Mouse (Mus musculus): ENCODE measurements around the gene Csdc2. TPM values are rescaled to one million over a fixed set of nuclear protein-coding genes. Genes with fewer than 3 reads are reported as not detected.
A peak's percentile ranks its signal among the peaks of the same experiment; 100 is the strongest.

Gene Csdc2
- polyA plus RNA-seq, 1 experiment from 2014 or later = 18.0 TPM

GRCm38 (mm10) chr15:81943176-81943749, 6.7 kb downstream of the Csdc2 start:
- H3K4me1 ChIP-seq (ENCODE audit: control insufficient read depth, insufficient read depth, low read length) = peaks cover 12% of the 10 kb centered on the region
- DNase-seq (ENCODE audit: low spot score, missing footprints) = peak; percentile 94
- WGBS = 4% methylated on average over 9 of the region's 9 CpGs
- peak overlapping the region; percentile 49 for H3K27ac ChIP-seq (ENCODE audit: low read depth, low read length)
- H3K27me3 ChIP-seq (ENCODE audit: control insufficient read depth, insufficient read depth, low read length) = no peaks in the 10 kb centered on the region
- ATAC-seq (ENCODE audit: low FRiP score) = peak; percentile 90
- H3K36me3 ChIP-seq (ENCODE audit: control insufficient read depth, insufficient read depth, low read length) = no peaks in the 10 kb centered on the region; the same call in 1 of the 2 replicates
- H3K9me3 ChIP-seq (ENCODE audit: control insufficient read depth, low read length) = no peaks in the 10 kb centered on the region
- H3K4me2 ChIP-seq = no peak overlapping the region
- peak overlapping the region; percentile 17; the same call in 1 of the 2 replicates for H3K9ac ChIP-seq (ENCODE audit: low read length)
- H3K4me3 ChIP-seq (ENCODE audit: low read depth, low read length) = no peak overlapping the region

GRCm38 (mm10) chr15:81949076-81949475, 12.5 kb downstream of the Csdc2 start:
- Histone ChIP-seq H3K9ac (ENCODE audit: low read length) (no peak overlapping the region), H3K36me3 (ENCODE audit: control insufficient read depth, insufficient read depth, low read length) (no peaks in the 10 kb centered on the region; the same call in 1 of the 2 replicates), H3K4me1 (ENCODE audit: control insufficient read depth, insufficient read depth, low read length) (no peaks in the 10 kb centered on the region), H3K9me3 (ENCODE audit: control insufficient read depth, low read length) (no peaks in the 10 kb centered on the region), H3K27me3 (ENCODE audit: control insufficient read depth, insufficient read depth, low read length) (no peaks in the 10 kb centered on the region), H3K27ac (ENCODE audit: low read depth, low read length) (no peak overlapping the region), H3K4me2 (no peak overlapping the region), H3K4me3 (ENCODE audit: low read depth, low read length) (no peak overlapping the region)
- ATAC-seq (ENCODE audit: low FRiP score) (no peak), DNase-seq (ENCODE audit: low spot score, missing footprints) (no peak)
- 85% methylated on average over 10 of the region's 10 CpGs for WGBS

GRCm38 (mm10) chr15:81949476-81950131, 13.0 kb downstream of the Csdc2 start:
- DNase-seq (ENCODE audit: low spot score, missing footprints) = peak; percentile 80
- ATAC-seq (ENCODE audit: low FRiP score) = no peak
- no peak overlapping the region for H3K27ac ChIP-seq (ENCODE audit: low read depth, low read length)
- WGBS = 78% methylated on average over 11 of the region's 11 CpGs
- H3K9ac ChIP-seq (ENCODE audit: low read length) = no peak overlapping the region
- H3K4me2 ChIP-seq = no peak overlapping the region
- H3K36me3 ChIP-seq (ENCODE audit: control insufficient read depth, insufficient read depth, low read length) = no peaks in the 10 kb centered on the region; the same call in 1 of the 2 replicates
- H3K4me1 ChIP-seq (ENCODE audit: control insufficient read depth, insufficient read depth, low read length) = no peaks in the 10 kb centered on the region
- H3K4me3 ChIP-seq (ENCODE audit: low read depth, low read length) = no peak overlapping the region
- H3K9me3 ChIP-seq (ENCODE audit: control insufficient read depth, low read length) = no peaks in the 10 kb centered on the region
- H3K27me3 ChIP-seq (ENCODE audit: control insufficient read depth, insufficient read depth, low read length) = no peaks in the 10 kb centered on the region

- Histone ChIP-seq H3K4me1 (ENCODE audit: control insufficient read depth, insufficient read depth, low read length) (no peaks in the 10 kb centered on the region), H3K4me2 (no peak overlapping the region), H3K4me3 (ENCODE audit: low read depth, low read length) (no peak overlapping the region), H3K9ac (ENCODE audit: low read length) (no peak overlapping the region), H3K36me3 (ENCODE audit: control insufficient read depth, insufficient read depth, low read length) (peaks cover 3% of the 10 kb centered on the region; the same call in 1 of the 2 replicates), H3K27me3 (ENCODE audit: control insufficient read depth, insufficient read depth, low read length) (no peaks in the 10 kb centered on the region), H3K9me3 (ENCODE audit: control insufficient read depth, low read length) (no peaks in the 10 kb centered on the region), H3K27ac (ENCODE audit: low read depth, low read length) (no peak overlapping the region)
- ATAC-seq (ENCODE audit: low FRiP score) (no peak), DNase-seq (ENCODE audit: low spot score, missing footprints) (peak; percentile 31)
- WGBS = 89% methylated on average over 5 of the region's 5 CpGs
These were observed 14.2 kb downstream of the Csdc2 start for GRCm38 (mm10) chr15:81950716-81951115.

GRCm38 (mm10) chr15:81951159-81951558, 14.6 kb downstream of the Csdc2 start:
- Histone ChIP-seq H3K4me2 (no peak overlapping the region), H3K9me3 (ENCODE audit: control insufficient read depth, low read length) (no peaks in the 10 kb centered on the region), H3K27me3 (ENCODE audit: control insufficient read depth, insufficient read depth, low read length) (no peaks in the 10 kb centered on the region), H3K4me1 (ENCODE audit: control insufficient read depth, insufficient read depth, low read length) (no peaks in the 10 kb centered on the region), H3K27ac (ENCODE audit: low read depth, low read length) (no peak overlapping the region), H3K36me3 (ENCODE audit: control insufficient read depth, insufficient read depth, low read length) (peaks cover 3% of the 10 kb centered on the region; the same call in 1 of the 2 replicates), H3K9ac (ENCODE audit: low read length) (no peak overlapping the region), H3K4me3 (ENCODE audit: low read depth, low read length) (no peak overlapping the region)
- no peak for ATAC-seq (ENCODE audit: low FRiP score)
- 90% methylated on average over 9 of the region's 9 CpGs for WGBS
- DNase-seq (ENCODE audit: low spot score, missing footprints) = no peak

GRCm38 (mm10) chr15:81952310-81952709, 15.8 kb downstream of the Csdc2 start:
- Histone ChIP-seq H3K4me2 (no peak overlapping the region), H3K27ac (ENCODE audit: low read depth, low read length) (no peak overlapping the region), H3K4me1 (ENCODE audit: control insufficient read depth, insufficient read depth, low read length) (no peaks in the 10 kb centered on the region), H3K9me3 (ENCODE audit: control insufficient read depth, low read length) (no peaks in the 10 kb centered on the region), H3K9ac (ENCODE audit: low read length) (no peak overlapping the region), H3K36me3 (ENCODE audit: control insufficient read depth, insufficient read depth, low read length) (0 out of 2 replicates have a peak, but pooled peaks cover 3% of the 10 kb centered on the region), H3K27me3 (ENCODE audit: control insufficient read depth, insufficient read depth, low read length) (no peaks in the 10 kb centered on the region), H3K4me3 (ENCODE audit: low read depth, low read length) (no peak overlapping the region)
- WGBS = 88% methylated on average over 4 of the region's 4 CpGs
- peak; percentile 19 for DNase-seq (ENCODE audit: low spot score, missing footprints)
- no peak for ATAC-seq (ENCODE audit: low FRiP score)

- Histone ChIP-seq H3K4me3 (ENCODE audit: low read depth, low read length) (no peak overlapping the region), H3K9me3 (ENCODE audit: control insufficient read depth, low read length) (no peaks in the 10 kb centered on the region), H3K4me1 (ENCODE audit: control insufficient read depth, insufficient read depth, low read length) (no peaks in the 10 kb centered on the region), H3K9ac (ENCODE audit: low read length) (no peak overlapping the region), H3K36me3 (ENCODE audit: control insufficient read depth, insufficient read depth, low read length) (0 out of 2 replicates have a peak, but pooled peaks cover 3% of the 10 kb centered on the region), H3K27me3 (ENCODE audit: control insufficient read depth, insufficient read depth, low read length) (no peaks in the 10 kb centered on the region), H3K27ac (ENCODE audit: low read depth, low read length) (no peak overlapping the region), H3K4me2 (no peak overlapping the region)
- DNase-seq (ENCODE audit: low spot score, missing footprints) (peak; percentile 53), ATAC-seq (ENCODE audit: low FRiP score) (no peak)
- 97% methylated on average over 9 of the region's 9 CpGs for WGBS
These were observed 17.6 kb downstream of the Csdc2 start for GRCm38 (mm10) chr15:81954151-81954583.

- H3K9me3 ChIP-seq (ENCODE audit: control insufficient read depth, low read length) = no peaks in the 10 kb centered on the region
- H3K27me3 ChIP-seq (ENCODE audit: control insufficient read depth, insufficient read depth, low read length) = no peaks in the 10 kb centered on the region
- no peaks in the 10 kb centered on the region; the same call in 1 of the 2 replicates for H3K4me1 ChIP-seq (ENCODE audit: control insufficient read depth, insufficient read depth, low read length)
- DNase-seq (ENCODE audit: low spot score, missing footprints) = peak; percentile 65
- ATAC-seq (ENCODE audit: low FRiP score) = no peak
- H3K9ac ChIP-seq (ENCODE audit: low read length) = no peak overlapping the region
- no peak overlapping the region for H3K27ac ChIP-seq (ENCODE audit: low read depth, low read length)
- H3K4me2 ChIP-seq = no peak overlapping the region
- no peak overlapping the region for H3K4me3 ChIP-seq (ENCODE audit: low read depth, low read length)
- H3K36me3 ChIP-seq (ENCODE audit: control insufficient read depth, insufficient read depth, low read length) = 0 out of 2 replicates have a peak, but pooled peaks cover 3% of the 10 kb centered on the region
- 91% methylated on average over 6 of the region's 6 CpGs for whole genome bisulfite sequencing
These were observed 18.2 kb downstream of the Csdc2 start for GRCm38 (mm10) chr15:81954716-81955115.

GRCm38 (mm10) chr15:81955414-81955813, 18.9 kb downstream of the Csdc2 start:
- WGBS = 96% methylated on average over 15 of the region's 15 CpGs
- H3K4me3 ChIP-seq (ENCODE audit: low read depth, low read length) = no peak overlapping the region
- H3K27ac ChIP-seq (ENCODE audit: low read depth, low read length) = no peak overlapping the region
- no peak overlapping the region for H3K4me2 ChIP-seq
- H3K9me3 ChIP-seq (ENCODE audit: control insufficient read depth, low read length) = no peaks in the 10 kb centered on the region
- H3K9ac ChIP-seq (ENCODE audit: low read length) = no peak overlapping the region
- ATAC-seq (ENCODE audit: low FRiP score) = no peak
- 0 out of 2 replicates have a peak, but pooled peaks cover 3% of the 10 kb centered on the region for H3K36me3 ChIP-seq (ENCODE audit: control insufficient read depth, insufficient read depth, low read length)
- H3K4me1 ChIP-seq (ENCODE audit: control insufficient read depth, insufficient read depth, low read length) = peaks cover 2% of the 10 kb centered on the region
- H3K27me3 ChIP-seq (ENCODE audit: control insufficient read depth, insufficient read depth, low read length) = no peaks in the 10 kb centered on the region
- DNase-seq (ENCODE audit: low spot score, missing footprints) = peak; percentile 78

Data from midbrain, embryonic 11.5 days (tissue).